Mouse (Mus musculus) heart, postnatal 0 days (tissue): ENCODE measurements at regions not wholly inside any gene's neighbourhood (a gene's known extent, or its start where the extent isn't known, plus 50 kb on each side); places are given as distances from the start of the nearest gene placed in this dataset.

ENCODE experiments used
- ATAC-seq: fragments of 200-750 bp; cut with Nextera tagmentation; 2 replicates; pipeline ENCODE4 v1.8.0; 2017; ENCODE audit warnings: low read depth, moderate number of reproducible peaks, moderate library complexity; ENCODE audit not compliant: insufficient read depth
- DNase-seq: peaks from one replicate; pipeline ENCODE4 v3.0.0-alpha.2; 2016; ENCODE audit warnings: low spot score
- H3K27ac ChIP-seq: fragments of 300-500 bp; sonication (generic); 2 replicates; pipeline ENCODE4 v1.5.1; 2014; ENCODE audit warnings: low read depth, mild to moderate bottlenecking
- H3K27me3 ChIP-seq: fragments of 300-500 bp; sonication (generic); 2 replicates; pipeline ENCODE4 v1.6.1; 2014; ENCODE audit warnings: low read length, mixed read lengths; ENCODE audit not compliant: control insufficient read depth, insufficient read depth
- H3K36me3 ChIP-seq: fragments of 300-500 bp; sonication (generic); replicated peaks from 2 replicates; pipeline ENCODE4 v1.6.1; 2014; ENCODE audit warnings: low read length, mixed read lengths; ENCODE audit not compliant: control insufficient read depth, insufficient read depth
- H3K4me1 ChIP-seq: fragments of 300-500 bp; sonication (generic); 2 replicates; pipeline ENCODE4 v1.6.1; 2014; ENCODE audit warnings: antibody characterized with exemption; ENCODE audit not compliant: control insufficient read depth, insufficient read depth
- H3K4me2 ChIP-seq: fragments of 300-500 bp; sonication (generic); 2 replicates; pipeline ENCODE4 v1.6.1; 2014; ENCODE audit warnings: low read depth, mild to moderate bottlenecking, low read length, moderate library complexity
- H3K4me3 ChIP-seq: fragments of 300-500 bp; sonication (generic); 2 replicates; pipeline ENCODE4 v1.5.1; 2014; ENCODE audit warnings: low read depth, low read length
- H3K9ac ChIP-seq: fragments of 300-500 bp; sonication (generic); replicated peaks from 2 replicates; pipeline ENCODE4 v1.6.1; 2014; ENCODE audit warnings: low read depth, low read length, mixed read lengths
- H3K9me3 ChIP-seq: fragments of 300-500 bp; sonication (generic); replicated peaks from 2 replicates; pipeline ENCODE4 v1.6.1; 2016; ENCODE audit warnings: low read length; ENCODE audit not compliant: control insufficient read depth
- CTCF ChIP-seq: IDR thresholded peaks from 2 replicates; pipeline ENCODE4 v1.5.1; 2016; ENCODE audit warnings: antibody characterized with exemption, control low read depth, low read depth
- EP300 ChIP-seq: IDR thresholded peaks from 2 replicates; pipeline ENCODE4 v1.6.1; 2016; ENCODE audit warnings: antibody characterized with exemption, low read depth
- WGBS: fragments of 180-500 bp; shearing (Covaris S2); extraction: QIAGEN DNeasy Blood & Tissue Kit; methylation state at CpG from one replicate; pipeline ENCODE4 v1.1.7; 2014; 5-methylcytosine and 5-hydroxymethylcytosine counted together

DNA sequence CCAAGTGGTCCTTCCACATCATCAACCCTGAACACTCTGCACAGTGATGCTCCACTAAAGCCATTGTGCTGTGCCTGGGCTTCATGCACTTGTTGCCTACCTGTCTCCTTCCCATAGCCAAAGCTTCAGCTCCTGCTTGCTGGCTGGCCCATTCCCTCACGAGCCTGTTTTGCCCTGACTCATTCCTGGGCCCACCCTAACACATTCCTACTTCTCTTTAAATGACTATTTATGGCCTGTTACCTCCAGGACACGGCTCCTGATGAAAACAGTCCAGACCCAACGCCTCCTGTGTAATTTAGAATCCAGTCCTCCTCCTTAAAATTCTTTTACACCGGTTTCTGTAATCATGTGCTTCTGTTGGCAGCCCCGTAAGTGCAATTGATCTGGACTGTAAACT lies 175.1 kb upstream of the Tnp1 start:
- ATAC-seq: no peak

DNA sequence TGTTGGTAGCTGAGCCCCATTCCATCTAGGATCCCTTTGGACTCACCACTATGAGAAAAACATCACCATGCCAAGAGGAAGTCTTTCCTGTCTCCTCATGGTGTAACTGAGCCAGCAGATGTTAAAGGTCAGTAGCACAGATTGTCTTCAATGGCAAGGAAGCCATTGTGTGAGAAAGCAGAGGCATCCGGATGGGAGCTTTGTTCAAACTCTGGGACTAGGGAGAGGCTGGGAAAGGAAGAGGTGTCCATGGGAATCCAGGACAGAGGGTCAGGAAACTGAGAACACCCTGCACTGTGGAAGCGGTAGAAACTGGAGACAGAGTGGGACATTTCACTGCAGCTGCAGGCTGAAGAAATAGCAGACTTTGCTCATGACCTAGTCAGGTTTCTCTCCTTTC lies 173.1 kb upstream of the Tnp1 start:
- H3K4me1 ChIP-seq: no peaks in the 10 kb centered on the region
- TF ChIP-seq EP300 (peak; percentile 85), CTCF (no peak)
- H3K36me3 ChIP-seq: no peaks in the 10 kb centered on the region
- peak overlapping the region; percentile 62 for H3K27ac ChIP-seq
- no peak overlapping the region for H3K4me2 ChIP-seq
- no peak overlapping the region for H3K4me3 ChIP-seq
- H3K9me3 ChIP-seq: no peaks in the 10 kb centered on the region
- WGBS: 62% methylated on average over 2 of the region's 2 CpGs
- ATAC-seq: peak; percentile 80
- no peaks in the 10 kb centered on the region for H3K27me3 ChIP-seq
- H3K9ac ChIP-seq: no peak overlapping the region
- peak; percentile 70 for DNase-seq

More for the DNA sequence above, 175.1 kb upstream of the Tnp1 start:
- Histone ChIP-seq H3K4me3 (no peak overlapping the region), H3K9ac (no peak overlapping the region), H3K4me2 (no peak overlapping the region), H3K36me3 (no peaks in the 10 kb centered on the region), H3K9me3 (no peaks in the 10 kb centered on the region), H3K27me3 (no peaks in the 10 kb centered on the region), H3K4me1 (no peaks in the 10 kb centered on the region), H3K27ac (no peak overlapping the region)
- TF ChIP-seq CTCF (no peak), EP300 (no peak)
- 45% methylated on average over 5 of the region's 5 CpGs for WGBS
- DNase-seq: no peak

DNA sequence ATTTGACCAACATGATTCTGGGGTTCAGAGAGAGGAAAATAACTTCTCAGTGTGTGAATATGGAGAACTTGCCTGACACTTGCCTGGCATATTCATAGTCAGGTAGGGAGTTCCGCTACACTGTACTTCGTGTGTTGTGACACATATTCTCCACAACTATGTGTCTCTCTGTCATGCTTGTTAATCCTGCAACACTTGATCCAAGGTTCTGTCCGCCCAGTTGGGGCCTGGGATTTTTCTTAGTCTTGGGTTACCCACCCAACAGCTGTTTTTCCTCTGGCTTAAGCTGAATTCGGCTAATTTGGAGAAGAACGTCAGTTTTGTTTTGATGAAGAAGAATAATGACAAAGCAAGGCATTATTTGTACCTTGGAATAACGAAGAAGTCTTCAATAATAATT lies 168.8 kb upstream of the Tnp1 start:
- Histone ChIP-seq H3K4me2 (no peak overlapping the region), H3K9me3 (no peaks in the 10 kb centered on the region), H3K27ac (no peak overlapping the region), H3K27me3 (no peaks in the 10 kb centered on the region), H3K4me1 (no peaks in the 10 kb centered on the region), H3K4me3 (no peak overlapping the region), H3K36me3 (no peaks in the 10 kb centered on the region), H3K9ac (no peak overlapping the region)
- TF ChIP-seq CTCF (no peak), EP300 (no peak)
- ATAC-seq (no peak), DNase-seq (no peak)
- 85% methylated on average over 6 of the region's 6 CpGs for WGBS

DNA sequence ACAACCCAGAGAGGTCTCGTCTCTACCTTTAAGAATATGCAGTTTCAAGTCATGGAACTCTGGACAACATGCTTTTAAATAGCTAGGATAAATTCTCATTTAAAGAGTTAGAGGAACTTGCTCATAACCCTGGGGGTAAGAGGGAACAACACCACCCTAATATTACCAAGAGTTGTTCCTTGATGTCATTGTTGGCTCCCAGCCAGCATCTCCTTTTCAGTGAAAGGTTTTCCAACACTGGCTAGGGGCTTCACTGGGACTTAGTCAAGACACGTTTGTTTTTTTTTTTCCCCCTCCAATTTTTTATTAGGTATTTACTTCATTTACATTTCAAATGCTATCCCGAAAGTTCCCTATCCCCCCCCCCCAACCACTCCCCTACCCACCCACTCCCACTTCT lies 163.1 kb upstream of the Tnp1 start:
- Histone ChIP-seq H3K27me3 (no peaks in the 10 kb centered on the region), H3K9me3 (peaks cover 3% of the 10 kb centered on the region; the same call in 1 of the 2 replicates), H3K36me3 (no peaks in the 10 kb centered on the region), H3K4me3 (no peak overlapping the region), H3K9ac (no peak overlapping the region), H3K27ac (no peak overlapping the region), H3K4me2 (no peak overlapping the region), H3K4me1 (no peaks in the 10 kb centered on the region)
- ATAC-seq: no peak
- TF ChIP-seq CTCF (no peak), EP300 (no peak)
- WGBS: 69% methylated on average over 3 of the region's 3 CpGs
- no peak for DNase-seq

DNA sequence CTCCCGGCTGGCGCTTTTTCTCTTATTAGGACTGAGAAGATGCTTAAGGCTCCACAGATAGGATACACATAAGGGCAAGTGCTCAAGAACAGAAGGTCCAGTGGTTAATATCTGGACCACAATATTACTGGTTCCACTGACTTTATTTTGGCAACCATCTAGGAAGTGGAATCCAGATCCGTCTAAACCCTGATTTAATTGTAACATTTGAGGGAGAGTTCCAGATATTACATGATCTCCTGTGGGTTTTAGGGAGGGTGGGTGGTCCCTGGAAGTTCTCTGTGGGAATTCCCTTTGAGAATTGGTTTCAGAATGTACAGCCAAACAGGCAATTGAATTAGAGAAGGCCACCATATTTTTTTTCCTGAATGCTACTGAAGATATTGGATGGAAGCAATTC lies 161.4 kb upstream of the Tnp1 start:
- no peak for TF ChIP-seq EP300
- TF ChIP-seq CTCF: no peak
- Histone ChIP-seq H3K9me3 (peaks cover 3% of the 10 kb centered on the region; the same call in 1 of the 2 replicates), H3K4me2 (no peak overlapping the region), H3K27ac (no peak overlapping the region), H3K27me3 (no peaks in the 10 kb centered on the region), H3K36me3 (no peaks in the 10 kb centered on the region), H3K4me3 (no peak overlapping the region), H3K4me1 (no peaks in the 10 kb centered on the region), H3K9ac (no peak overlapping the region)
- 83% methylated on average over 3 of the region's 3 CpGs for WGBS
- no peak for DNase-seq
- ATAC-seq: no peak

DNA sequence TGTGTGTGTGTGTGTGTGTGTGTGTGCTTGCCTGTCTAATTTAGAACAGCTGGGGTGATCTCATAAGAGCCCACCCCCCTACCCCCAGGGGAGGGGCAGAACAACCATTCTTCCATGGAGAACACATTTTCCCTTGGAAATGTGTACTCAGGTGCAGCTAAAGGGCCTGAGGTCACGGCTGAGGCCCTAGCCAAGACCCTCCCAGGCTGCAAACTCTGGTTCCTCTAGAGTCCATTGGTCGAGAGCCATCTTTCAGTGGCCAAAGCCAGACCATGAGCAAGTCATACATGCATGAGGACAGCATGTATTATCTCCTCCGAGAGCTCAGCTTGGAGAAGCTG lies 154.9 kb upstream of the Tnp1 start:
- ATAC-seq: no peak
- WGBS: 78% methylated on average over 3 of the region's 3 CpGs

More for the DNA sequence above, 154.9 kb upstream of the Tnp1 start:
- peaks cover 3% of the 10 kb centered on the region for H3K9me3 ChIP-seq
- no peak overlapping the region for H3K27ac ChIP-seq
- H3K27me3 ChIP-seq: no peaks in the 10 kb centered on the region
- H3K4me1 ChIP-seq: no peaks in the 10 kb centered on the region
- no peak overlapping the region for H3K9ac ChIP-seq
- H3K4me2 ChIP-seq: no peak overlapping the region
- DNase-seq: no peak
- H3K36me3 ChIP-seq: no peaks in the 10 kb centered on the region
- TF ChIP-seq EP300 (no peak), CTCF (no peak)
- H3K4me3 ChIP-seq: no peak overlapping the region
